In genomic region chr19:32138361-32139088, GRCm38 (mm10) we compare ENCODE assay signal across 17 mouse cellular contexts. TPM values are rescaled to one million over a fixed set of nuclear protein-coding genes. Genes with fewer than 3 reads are reported as not detected.
DNase-seq lines count a peak whose midpoint lies in the region; ATAC-seq lines count a peak whose summit lies in the region.
"Had no signal": no experiment of that assay in that cellular context is flagged by ENCODE, and none has a peak within 500 bp of the region (broad histone marks: within the 10 kb centered on the region; RNA-seq: fewer than 3 reads in every experiment).

No protein-coding gene starts in this region.

- H3K4me1 ChIP-seq in heart, embryonic 12.5 days (replicated peaks), result peaks cover 37% of the 10 kb centered on the region
- peaks cover 4% of the 10 kb centered on the region; the same call in 1 of the 2 replicates for H3K4me1 ChIP-seq in hindbrain, embryonic 12.5 days

- H3K9me3 ChIP-seq in heart, embryonic 12.5 days (replicated peaks), result no peaks in the 10 kb centered on the region
- no peaks in the 10 kb centered on the region for H3K9me3 ChIP-seq in hindbrain, embryonic 12.5 days (replicated peaks)
- H3K9me3 ChIP-seq: embryonic facial prominence, embryonic 13.5 days had no signal

- DNase-seq in heart, postnatal 25 days (ENCODE audit: low spot score), result no peak
- DNase-seq in induced T-regulatory cell, adult 2 months (ENCODE audit: low read depth), result peak; percentile 73
- no peak for DNase-seq in urinary bladder, postnatal 36 days (ENCODE audit: low spot score in 2 of 2)
- DNase-seq in cerebellum, adult 9-10 months, result no peak
- DNase-seq: cerebellum, postnatal 14 days; forebrain, postnatal 0 days; right cerebral cortex, postnatal 14 days had no signal

- H3K9ac ChIP-seq in heart, embryonic 12.5 days, result no peak overlapping the region
- H3K9ac ChIP-seq in hindbrain, embryonic 12.5 days, result no peak overlapping the region
- H3K9ac ChIP-seq: embryonic facial prominence, embryonic 13.5 days; forebrain, postnatal 0 days; hindbrain, embryonic 14.5 days had no signal

- H3K27ac ChIP-seq in heart, embryonic 12.5 days (ENCODE audit: poor library complexity, severe bottlenecking), result peak overlapping the region; percentile 66; the same call in 1 of the 2 replicates
- no peak overlapping the region for H3K27ac ChIP-seq in hindbrain, embryonic 12.5 days
- H3K27ac ChIP-seq: embryonic facial prominence, embryonic 13.5 days; hindbrain, embryonic 14.5 days; kidney, postnatal 0 days had no signal

- no peak overlapping the region for H3K4me3 ChIP-seq in heart, embryonic 12.5 days
- H3K4me3 ChIP-seq in hindbrain, embryonic 12.5 days, result no peak overlapping the region
- H3K4me3 ChIP-seq: embryonic facial prominence, embryonic 13.5 days had no signal

- peaks cover 4% of the 10 kb centered on the region; the same call in 1 of the 2 replicates for H3K36me3 ChIP-seq in heart, embryonic 12.5 days
- no peaks in the 10 kb centered on the region for H3K36me3 ChIP-seq in hindbrain, embryonic 12.5 days

- ATAC-seq in heart, embryonic 12.5 days (ENCODE audit: insufficient number of reproducible peaks, low FRiP score), result 0 out of 2 replicates have a peak, but pooled peaks have one; percentile 34
- peak; percentile 26 for ATAC-seq in CD4-positive, CD25-positive, alpha-beta regulatory T cell, adult 4 months
- ATAC-seq in megakaryocyte-erythroid progenitor cell, adult 5-6 weeks (replicated peaks; ENCODE audit: low FRiP score, low TSS enrichment, poor library complexity, severe bottlenecking), result peak; percentile 90
- no peak for ATAC-seq in hindbrain, embryonic 12.5 days (ENCODE audit: low FRiP score)
- ATAC-seq: forebrain, postnatal 0 days; lung, postnatal 0 days; midbrain, embryonic 16.5 days had no signal

- 32% methylated on average over 14 of the region's 14 CpGs for WGBS in heart, embryonic 12.5 days
- 78% methylated on average over 14 of the region's 14 CpGs for WGBS in hindbrain, embryonic 12.5 days

- intact Hi-C loops in heart, postnatal 25 days (cut with DNase I), result no loop called here

- H3K27me3 ChIP-seq in heart, embryonic 12.5 days (replicated peaks), result no peaks in the 10 kb centered on the region
- no peaks in the 10 kb centered on the region for H3K27me3 ChIP-seq in hindbrain, embryonic 12.5 days
- H3K27me3 ChIP-seq: CH12.LX; embryonic facial prominence, embryonic 13.5 days had no signal

- peak overlapping the region; percentile 32 for H3K4me2 ChIP-seq in heart, embryonic 12.5 days
- no peak overlapping the region for H3K4me2 ChIP-seq in hindbrain, embryonic 12.5 days (replicated peaks)
- H3K4me2 ChIP-seq: embryonic facial prominence, embryonic 13.5 days; hindbrain, embryonic 14.5 days had no signal

RNA-seq across cellular contexts. Expression of gene Asah2, which starts 30.5 kb away (rescaled TPM):
- 2.6 and 3.1 TPM in 2 replicates for polyA plus RNA-seq in heart, embryonic 12.5 days (2016; fragmentation: Nextera tagmentation; extraction: Ambion mirVana)
- total RNA-seq in heart, postnatal 25 days (2021), result 10 to 100 TPM; 11.3 to 12.3 TPM
- 1 to 10 TPM; 1.6 to 2.1 TPM for polyA plus RNA-seq in CD4-positive, CD25-positive, alpha-beta regulatory T cell, adult 4 months (2017; shearing (Covaris generic))
- total RNA-seq in megakaryocyte-erythroid progenitor cell, adult 5-6 weeks (2014; fragmentation: Nextera tagmentation), result 2.1 and 6.4 TPM in 2 replicates
- total RNA-seq in megakaryocyte-erythroid progenitor cell, adult 5-6 weeks (2017), result 1.7 and 4.7 TPM in 2 replicates
- 0.56 and 0.76 TPM in 2 replicates for polyA plus RNA-seq in hindbrain, embryonic 12.5 days (2016; fragmentation: Nextera tagmentation; extraction: Ambion mirVana)
